Mouse (Mus musculus): Measurements from ENCODE around the gene Uhmk1. TPM values are rescaled to one million over a fixed set of nuclear protein-coding genes. Genes with fewer than 3 reads are reported as not detected.
"Not testable (repeated sequence)": the region's sequence is repeated elsewhere in the genome, so short reads cannot be mapped to it uniquely, and the experiment has no call there.

Uhmk1 gene
- total RNA-seq (2022): 100 to 1,000 TPM; 129 to 147 (median 140) TPM

DNA sequence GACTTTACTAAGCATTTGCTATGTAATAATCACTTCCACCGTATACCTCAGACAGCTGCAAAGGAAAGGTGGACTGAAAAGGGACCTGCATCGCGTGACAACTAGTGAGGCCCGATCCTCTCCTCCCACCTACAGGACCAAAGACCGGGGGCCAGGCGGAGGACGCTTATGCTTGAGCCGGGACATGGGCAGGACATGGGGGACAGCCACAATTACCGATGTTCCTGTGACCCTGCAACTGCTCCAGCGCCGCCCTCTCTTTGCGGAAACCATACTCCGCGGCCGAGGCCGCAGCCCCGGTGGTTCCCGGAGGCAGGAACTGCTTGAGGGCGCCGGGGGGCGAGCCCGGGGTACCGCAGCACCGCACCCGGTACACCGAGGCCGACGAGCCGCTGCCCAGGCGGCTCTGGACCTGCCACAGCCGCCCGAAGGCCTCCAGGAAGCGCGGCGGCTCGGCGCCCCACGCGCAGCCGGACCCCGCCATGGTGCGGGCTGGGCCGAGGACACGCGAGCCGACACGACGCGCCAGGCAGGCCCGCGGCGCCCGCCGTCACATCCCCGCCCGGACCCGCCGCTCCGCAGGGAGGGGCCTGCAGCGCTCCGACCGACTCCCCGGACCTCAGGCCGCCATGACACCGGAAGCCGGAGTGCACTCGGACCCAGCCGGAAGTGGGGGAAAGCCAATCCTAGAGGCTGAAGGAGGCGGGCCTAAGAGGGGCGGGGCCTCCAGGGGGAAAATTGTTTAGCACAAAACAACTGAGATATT, at the start of gene Uhmk1:
Gene Uhmk1 (minus strand): TSS at position 641 of the 766 bp plus-strand sequence.
- DNase-seq (ENCODE audit: low spot score in 2 of 2): peak; percentile 70 to 81

DNA sequence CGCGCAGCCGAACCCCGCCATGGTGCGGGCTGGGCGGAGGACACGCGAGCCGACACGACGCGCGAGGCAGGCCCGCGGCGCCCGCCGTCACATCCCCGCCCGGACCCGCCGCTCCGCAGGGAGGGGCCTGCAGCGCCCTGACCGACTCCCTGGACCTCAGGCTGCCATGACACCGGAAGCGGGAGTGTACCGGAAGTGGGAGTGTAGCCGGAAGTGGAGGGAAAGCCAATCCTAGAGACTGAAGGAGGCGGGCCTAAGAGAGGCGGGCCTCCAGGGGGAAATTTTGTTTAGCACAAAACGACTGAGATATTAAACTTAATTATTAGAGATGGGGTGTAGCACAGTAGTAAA, 40.3 kb upstream of the Uhmk1 start:
- peak; percentile 66 to 83 for DNase-seq (ENCODE audit: low spot score in 2 of 2)

DNA sequence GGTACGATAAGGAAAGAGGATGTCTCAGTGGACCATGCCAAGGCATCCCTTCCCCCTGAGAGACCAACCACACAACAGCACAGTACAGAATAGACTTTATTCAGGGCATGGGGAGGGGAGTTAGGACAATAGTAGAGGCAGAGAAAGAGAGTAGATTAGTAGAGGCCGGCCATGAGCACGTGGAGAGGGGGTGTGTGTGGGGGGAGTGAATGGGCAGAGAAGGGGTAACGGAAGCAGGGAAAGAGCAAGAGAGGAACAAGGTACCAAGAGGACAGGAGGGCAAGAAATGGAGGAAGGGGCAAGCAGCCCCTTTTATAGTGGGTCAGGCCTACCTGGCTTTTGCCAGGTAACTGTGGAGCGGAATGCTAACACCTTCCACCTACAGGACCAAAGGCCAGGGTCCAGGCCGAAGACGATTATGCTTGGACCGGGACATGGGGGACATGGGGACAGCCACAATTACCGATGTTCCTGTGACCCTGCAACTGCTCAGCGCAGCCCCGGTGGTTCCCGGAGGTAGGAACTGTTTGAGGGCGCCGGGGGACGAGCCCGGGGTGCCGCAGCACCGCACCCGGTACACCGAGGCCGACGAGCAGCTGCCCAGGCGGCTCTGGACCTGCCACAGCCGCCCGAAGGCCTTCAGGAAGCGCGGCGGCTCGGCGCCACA, 39.8 kb upstream of the Uhmk1 start:
- no peak for DNase-seq (ENCODE audit: low spot score in 2 of 2)

DNA sequence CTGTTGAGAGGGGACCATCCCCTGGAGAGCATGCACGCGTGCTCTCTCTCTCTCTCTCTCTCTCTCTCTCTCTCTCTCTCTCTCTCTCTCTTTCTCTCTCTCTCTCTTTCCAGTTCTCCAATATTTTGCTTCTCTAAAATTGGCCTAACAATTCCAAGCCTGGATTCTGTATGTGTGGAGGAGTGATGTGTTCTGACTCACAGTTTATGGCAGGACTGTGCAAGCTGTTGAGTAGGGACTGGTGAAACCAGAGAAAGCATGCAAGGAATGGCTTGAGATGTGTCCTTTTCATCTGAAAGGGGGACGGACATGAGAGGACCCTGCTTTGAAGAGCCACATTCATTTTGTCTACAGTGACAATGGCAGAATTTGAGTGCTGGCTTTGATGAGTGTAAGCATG, 29.8 kb upstream of the Uhmk1 start:
- DNase-seq (ENCODE audit: low spot score in 2 of 2): no peak

DNA sequence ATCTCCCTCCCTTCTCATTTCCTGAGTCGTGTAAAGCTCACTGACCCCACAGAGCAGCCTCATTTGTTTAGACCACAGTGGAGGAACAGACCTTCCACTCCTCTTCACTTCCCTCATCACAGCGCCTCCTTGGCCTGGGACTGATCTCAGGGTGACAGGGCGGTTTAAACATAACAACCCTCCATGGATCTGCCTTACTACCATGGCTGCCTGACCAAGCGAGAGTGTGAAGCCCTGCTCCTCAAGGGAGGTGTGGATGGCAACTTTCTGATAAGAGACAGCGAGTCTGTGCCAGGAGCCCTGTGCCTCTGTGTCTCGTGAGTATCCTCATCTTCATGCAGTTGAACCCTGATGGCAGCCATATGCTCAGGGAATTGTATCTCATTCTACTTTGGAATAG, 17.5 kb upstream of the Uhmk1 start, which contains the start of gene Sh2d1b2:
Gene Sh2d1b2 (plus strand): TSS at position 62 of the 400 bp plus-strand sequence.
- not testable (repeated sequence) for DNase-seq (ENCODE audit: low spot score in 2 of 2)

DNA sequence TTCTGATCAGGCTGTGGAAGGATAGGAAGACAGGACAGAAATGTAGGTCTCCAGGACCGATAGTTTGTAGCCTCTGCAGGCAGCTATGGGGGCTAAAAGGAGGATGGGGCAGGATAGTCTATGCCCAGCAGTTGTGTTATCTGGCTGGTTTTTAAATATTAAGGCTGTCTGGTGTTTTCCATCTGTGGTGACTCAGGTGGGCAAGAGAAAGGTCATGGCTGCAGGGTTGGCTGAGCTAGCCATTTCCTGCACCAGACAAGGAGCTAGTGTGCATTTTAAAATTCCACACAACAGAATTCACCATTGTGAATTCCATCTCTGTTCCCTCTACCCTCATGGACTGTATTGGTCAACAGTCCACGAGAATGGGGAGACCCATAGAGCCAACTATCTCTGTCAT, 8.1 kb upstream of the Uhmk1 start:
- no peak for DNase-seq (ENCODE audit: low spot score in 2 of 2)

DNA sequence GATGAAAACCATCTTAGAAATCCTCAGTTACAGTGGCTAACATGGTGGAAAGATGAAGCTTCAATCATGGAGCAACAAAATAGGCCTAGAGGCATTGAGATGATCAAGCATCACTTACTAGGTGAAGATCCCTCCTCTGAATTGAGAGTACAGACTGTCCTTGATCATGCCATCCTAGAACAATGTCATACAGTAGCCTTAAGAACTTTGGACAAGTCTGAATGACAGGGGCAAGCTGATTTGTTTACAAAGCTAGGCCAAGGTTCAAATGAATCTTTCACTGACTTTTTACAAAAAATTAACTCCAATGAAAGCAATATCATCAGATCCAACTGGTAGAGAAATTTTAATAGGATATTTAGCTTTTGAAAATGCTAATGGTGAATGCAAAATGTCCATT, 5.2 kb upstream of the Uhmk1 start:
- no peak for DNase-seq (ENCODE audit: low spot score in 2 of 2)

DNA sequence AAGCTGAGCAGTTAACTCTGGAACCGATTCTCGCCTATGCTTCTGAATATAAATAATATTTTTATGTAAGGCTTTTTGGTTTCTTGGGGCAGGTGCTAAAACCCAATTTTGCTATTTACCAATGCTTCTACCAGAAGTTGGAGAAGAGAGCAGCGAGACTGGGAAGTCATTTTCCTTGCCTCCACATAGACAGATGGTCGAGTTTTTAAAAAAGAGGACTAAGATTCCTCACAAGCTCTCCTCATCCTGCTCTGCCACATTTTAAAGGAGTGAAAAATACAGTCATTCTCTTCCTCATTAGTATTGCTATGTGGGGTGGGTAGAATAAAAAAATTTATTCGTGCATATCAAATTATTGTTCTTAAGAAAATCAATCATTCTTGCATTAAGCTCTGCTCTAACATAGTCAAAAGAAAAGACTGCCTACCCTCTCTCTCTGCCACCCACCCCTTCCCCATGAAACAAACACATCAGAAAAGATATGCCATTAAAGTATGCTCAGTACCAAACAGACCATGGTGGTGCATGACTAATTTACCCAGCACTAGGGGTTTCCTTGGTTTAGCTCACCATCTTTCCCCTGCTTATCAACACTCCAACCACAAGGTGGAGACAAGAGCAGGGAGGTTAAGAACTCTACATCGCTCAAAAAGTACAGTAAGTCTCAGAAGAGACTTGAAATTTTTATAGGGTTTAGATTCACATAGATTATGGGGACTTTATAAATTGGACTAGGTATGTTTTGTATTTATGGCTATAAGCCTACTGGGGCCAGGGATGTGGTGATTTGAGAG, 3.1 kb upstream of the Uhmk1 start:
- DNase-seq (ENCODE audit: low spot score in 2 of 2): no peak

DNA sequence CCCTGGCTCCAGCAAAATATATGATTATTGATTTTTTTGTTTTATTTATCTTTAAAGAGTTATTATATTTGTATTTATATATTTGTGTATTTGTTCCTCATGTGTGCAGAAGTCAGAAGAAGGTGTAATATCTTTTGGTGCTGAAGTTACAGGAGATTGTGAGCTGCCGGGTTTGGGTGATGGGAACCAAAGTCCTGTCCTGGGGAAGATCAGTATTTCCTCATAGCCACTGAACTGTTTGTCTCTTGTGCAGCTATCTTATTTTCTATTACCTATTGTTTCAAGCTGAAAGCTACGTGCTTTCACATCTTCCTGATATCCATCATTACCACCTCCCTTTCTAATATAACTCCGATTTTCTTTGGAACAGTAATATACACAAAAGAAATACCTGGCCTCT, 393 bp upstream of the Uhmk1 start:
- DNase-seq (ENCODE audit: low spot score in 2 of 2): no peak

DNA sequence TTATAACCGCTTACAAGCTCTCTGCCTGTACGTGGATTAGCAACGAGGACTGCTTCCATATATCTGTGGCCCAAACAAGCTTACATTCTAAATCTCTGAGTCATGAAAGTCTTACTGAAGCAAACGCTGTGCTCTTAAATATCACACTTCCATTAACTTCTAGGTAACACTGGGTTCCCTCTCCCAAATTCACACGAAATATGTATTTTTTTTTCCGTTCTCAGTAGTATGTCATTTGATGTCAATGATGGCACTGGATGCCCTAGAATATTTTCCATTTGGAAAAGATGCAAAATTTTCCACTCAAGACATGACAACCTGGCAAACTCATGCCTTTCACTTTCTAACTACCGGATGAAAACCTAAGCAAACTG, 827 bp downstream of the Uhmk1 start:
- no peak for DNase-seq (ENCODE audit: low spot score in 2 of 2)

DNA sequence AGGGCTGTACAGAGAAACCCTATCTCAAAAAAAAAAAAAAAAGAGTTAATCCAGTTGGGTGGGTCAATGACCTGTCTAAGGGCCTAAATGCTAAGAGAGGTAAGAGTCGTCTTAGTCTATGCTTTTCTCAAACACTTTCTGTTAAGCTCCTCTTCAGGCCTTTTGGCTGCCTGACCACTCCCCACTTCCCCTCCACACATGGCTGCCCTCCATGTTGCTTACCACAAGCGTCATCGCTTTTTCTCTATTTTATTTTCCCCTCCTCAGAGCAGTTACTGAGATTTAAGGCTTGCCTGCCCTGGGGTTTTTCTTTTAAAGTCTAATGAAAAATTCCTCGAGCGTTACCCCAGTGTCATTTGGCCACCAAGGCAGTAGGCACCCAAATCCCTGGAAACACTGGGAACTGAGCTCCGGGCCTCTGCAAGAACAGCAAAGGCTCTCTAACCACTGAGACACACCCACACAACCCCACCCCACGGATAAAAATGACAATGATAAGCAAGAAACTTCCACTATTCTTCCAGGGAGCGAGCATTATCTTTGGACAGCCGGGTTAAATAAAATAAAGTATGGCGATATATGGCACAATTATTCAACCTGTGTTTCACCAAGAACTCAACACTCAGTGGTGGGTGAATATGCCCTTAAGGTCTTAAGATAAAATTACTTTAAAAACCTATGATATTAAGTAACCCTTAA, 1.9 kb downstream of the Uhmk1 start:
- no peak for DNase-seq (ENCODE audit: low spot score in 2 of 2)

DNA sequence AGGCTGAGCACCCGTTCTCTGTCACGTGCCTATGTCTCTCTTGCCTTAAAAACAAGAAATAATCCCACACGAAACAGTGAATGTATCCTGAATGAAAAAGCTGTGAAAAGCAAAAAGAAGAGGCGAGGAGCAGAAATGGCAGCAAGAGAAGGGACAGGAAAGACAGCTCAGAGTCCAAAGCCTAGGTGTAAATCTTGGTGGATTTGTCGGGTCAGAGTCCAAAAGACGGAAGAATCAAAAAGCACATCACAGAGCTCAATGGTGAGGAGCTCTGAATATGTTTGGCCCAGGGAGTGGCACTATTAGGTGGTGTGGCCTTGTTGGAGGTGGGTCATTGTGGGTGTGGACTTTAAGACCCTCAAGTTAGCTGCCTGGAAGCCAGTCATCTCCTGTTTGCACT, 8.8 kb downstream of the Uhmk1 start:
- no peak for DNase-seq (ENCODE audit: low spot score in 2 of 2)

DNA sequence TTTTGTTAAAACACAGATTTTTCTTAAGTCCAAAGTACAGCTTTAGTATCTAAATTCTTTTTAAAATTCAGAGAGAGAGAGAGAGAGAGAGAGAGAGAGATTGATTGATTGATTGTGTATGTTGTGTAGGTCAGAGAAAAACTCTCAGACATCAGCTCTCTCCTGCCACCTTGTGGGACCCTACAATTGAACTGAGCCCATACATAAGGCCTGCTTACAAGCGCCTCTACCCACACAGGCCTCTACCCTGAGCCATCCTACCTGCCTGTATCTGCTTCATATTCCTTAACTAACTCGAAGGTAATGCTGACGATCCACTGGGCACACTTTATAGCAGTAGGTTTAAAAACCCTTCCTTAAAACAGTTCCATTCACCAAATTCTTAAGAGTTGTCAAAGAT, 14.8 kb downstream of the Uhmk1 start:
- no peak for DNase-seq (ENCODE audit: low spot score in 2 of 2)

DNA sequence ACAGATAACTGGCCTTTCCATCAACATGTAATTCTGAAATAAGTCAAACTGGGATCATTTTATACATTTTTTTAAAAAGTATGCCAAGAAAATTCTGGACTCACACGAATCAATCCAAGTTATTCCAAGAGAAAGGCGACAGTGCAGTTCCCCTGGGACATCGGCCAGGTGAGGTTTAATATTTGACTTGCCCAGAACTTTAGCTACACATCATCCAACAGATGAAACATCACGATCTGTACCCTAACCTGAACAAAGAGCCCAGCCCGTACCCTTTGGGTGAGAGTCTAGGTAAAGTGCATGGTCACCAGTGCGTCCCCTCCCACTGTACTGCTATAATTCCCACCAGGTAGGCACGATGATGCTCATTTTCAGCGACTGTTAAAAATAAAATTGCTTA, 19.0 kb downstream of the Uhmk1 start:
- DNase-seq (ENCODE audit: low spot score in 2 of 2): no peak

DNA sequence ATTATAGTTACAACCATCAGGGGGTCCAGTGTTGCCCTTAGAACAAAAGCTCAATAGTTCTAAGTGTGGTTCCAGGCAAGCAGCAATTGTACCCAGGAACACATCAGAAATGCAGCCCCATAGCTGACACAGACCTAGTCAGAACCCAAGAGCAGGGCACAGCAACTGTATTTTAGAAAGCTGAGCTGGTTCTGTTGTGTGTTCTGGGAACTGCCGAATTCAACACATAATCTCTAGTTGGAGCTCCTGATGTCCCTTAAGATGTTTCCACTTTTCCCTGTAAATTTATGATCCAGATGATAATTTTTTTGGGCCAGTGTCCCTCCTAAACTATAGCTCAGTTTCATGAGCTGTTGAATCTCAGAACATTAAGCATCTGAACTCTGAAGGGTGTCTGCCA, 23.3 kb downstream of the Uhmk1 start:
- DNase-seq (ENCODE audit: low spot score in 2 of 2): no peak

DNA sequence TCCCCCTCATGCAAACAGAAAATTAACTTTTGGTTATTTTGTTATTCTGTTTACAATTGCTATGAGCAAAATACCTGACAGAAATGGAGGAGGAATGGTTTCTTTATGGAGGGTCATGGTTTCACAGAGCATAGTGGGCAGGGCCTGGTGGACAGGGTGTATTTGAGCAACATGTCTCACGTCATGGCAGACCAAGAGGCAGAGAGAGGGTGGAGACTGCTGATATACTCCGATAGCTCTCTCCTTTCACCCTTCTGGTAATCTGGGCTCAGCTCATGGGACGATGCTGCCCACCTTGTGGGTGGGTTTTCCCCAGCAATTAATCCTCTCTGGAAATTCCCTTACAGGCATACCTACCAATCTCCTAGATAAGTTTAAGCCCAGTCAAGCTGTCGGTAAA, 25.0 kb downstream of the Uhmk1 start:
- no peak for DNase-seq (ENCODE audit: low spot score in 2 of 2)

DNA sequence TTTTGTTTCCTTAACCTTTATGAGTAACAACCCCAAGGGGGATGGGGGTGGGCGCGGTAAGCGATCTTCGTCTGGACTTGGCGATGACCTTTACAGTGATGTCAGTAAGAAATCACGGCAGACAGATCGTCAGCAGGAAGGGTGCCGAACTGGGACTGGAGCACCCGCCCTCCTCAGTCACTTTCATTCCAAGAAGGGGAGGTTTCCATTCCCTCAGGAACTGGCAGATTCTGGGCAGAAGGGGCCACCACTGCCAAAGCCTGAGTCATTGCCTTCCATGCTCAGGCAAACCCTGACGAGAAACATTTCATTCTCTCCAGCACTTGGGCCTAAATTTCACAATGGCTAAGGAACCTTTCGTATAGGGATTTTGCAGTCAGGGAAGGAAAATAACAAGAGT, 26.6 kb downstream of the Uhmk1 start:
- no peak for DNase-seq (ENCODE audit: low spot score in 2 of 2)

DNA sequence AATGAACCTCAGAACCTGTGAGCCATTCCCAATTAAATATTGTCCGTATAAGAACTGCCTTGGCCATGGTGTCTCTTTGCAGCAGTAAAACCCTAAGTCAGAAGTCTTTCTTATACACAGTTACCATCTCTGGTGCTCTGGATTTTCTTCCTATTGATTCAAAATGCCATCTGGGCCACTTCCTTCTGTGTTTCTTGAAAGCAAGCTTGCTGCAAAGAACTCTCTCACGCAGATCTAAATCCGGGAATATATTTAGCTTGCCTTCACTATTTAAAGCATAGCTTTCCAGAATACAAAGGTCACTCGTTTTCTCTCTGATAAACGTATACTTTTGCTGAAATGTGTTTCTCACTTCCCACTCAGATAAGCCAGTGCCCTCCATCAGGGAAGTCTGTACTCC, 28.7 kb downstream of the Uhmk1 start:
- DNase-seq (ENCODE audit: low spot score in 2 of 2): peak in 1 of 2 experiments; percentile 29

DNA sequence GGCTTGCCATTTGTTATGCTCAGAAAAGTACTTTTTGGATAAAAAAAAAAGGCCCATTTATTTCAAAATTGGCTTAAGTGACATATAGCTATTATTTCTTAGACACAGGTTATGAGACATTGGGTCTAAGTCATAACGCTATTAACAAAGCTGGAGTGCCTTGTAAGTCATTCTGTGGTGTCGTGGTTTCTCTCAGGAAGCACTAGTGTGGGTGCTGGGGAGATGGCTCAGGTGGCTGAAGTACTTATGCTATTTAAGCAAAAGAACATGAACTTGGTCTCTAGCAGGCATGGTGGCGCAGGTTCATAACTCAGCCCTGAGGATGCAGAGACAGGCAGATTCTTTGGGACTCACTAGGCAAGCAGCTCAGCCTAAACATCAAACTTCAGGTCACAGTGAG, 30.1 kb downstream of the Uhmk1 start:
- no peak for DNase-seq (ENCODE audit: low spot score in 2 of 2)

DNA sequence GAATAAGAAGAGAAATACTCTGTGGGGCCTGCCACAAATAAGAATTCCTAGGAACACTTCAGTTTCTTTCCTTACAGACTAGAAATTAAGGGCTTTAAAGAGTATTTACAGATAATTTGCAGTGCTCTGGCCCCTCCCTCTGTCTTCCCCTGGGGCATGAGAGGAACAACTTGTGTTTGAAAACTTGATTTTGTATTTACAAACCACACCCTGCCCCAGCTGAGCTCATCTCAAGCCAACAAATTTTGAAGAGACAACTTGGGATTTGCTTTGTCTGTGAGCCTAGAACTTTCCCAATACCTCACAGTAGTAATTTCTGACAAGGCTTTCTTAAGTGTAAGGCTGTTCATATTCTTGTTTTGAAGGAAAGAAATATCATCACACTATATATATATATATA, 32.5 kb downstream of the Uhmk1 start:
- no peak for DNase-seq (ENCODE audit: low spot score in 2 of 2)

DNA sequence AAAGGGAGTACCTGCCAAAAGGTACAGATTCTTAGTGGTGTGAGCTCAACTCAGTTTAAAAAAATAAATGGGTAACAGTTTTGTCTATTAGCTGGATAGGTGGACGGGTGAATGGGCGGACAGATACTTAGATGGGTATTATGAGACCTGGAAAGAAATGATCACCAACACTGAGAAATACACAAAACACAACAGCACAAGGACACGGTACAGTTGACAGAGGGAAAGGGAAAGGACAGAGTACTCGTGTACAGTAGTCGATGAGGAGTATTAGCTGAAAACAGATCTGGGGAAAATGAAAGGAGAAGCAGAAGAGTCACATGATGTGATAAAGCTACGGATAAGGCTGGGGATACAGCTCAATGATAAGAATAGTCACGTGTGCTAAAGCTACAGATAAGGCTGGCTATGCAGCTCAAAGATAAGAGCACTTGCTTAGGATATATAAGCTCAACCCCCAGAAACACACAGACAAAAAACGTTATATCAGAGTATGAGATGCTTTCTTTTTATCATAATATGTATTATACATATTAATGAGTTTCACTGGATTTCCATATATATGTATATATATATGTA, 38.4 kb downstream of the Uhmk1 start:
- no peak for DNase-seq (ENCODE audit: low spot score in 2 of 2)
